Mouse (Mus musculus) MEL (cell line): ENCODE data around the gene Pygo2.

ENCODE experiments used
- CTCF ChIP-seq, 3 experiments: IDR thresholded peaks in 2 of 3; conservative IDR thresholded peaks in 1 of 3; 2 replicates each; pipeline ENCODE4 v1.5.1; 2011 to 2012; ENCODE audit warnings: low read length in 3 of 3, low read depth in 2 of 3, mild to moderate bottlenecking in 2 of 3, improper control_type of control experiment in 1 of 3, inconsistent platforms in 1 of 3, mixed read lengths in 1 of 3, moderate library complexity in 1 of 3; ENCODE audit not compliant: control insufficient read depth in 1 of 3, insufficient read depth in 1 of 3, poor library complexity in 1 of 3, severe bottlenecking in 1 of 3
- E2F4 ChIP-seq: IDR thresholded peaks from 2 replicates; pipeline ENCODE4 v1.6.1; 2011; ENCODE audit warnings: low read depth, low read length, improper control_type of control experiment, borderline replicate concordance
- EP300 ChIP-seq, 2 experiments: IDR thresholded peaks; 2 replicates each; pipeline ENCODE4 v1.6.1; 2011; ENCODE audit warnings: improper control_type of control experiment in 2 of 2, low read length in 2 of 2, low read depth in 1 of 2, mild to moderate bottlenecking in 1 of 2
- KAT2A ChIP-seq: conservative IDR thresholded peaks from 2 replicates; pipeline ENCODE4 v1.6.1; 2012; ENCODE audit warnings: low read depth, low read length, improper control_type of control experiment, inconsistent platforms
- MAFK ChIP-seq: IDR thresholded peaks from 2 replicates; pipeline ENCODE4 v1.6.1; 2011; ENCODE audit warnings: low read depth, mild to moderate bottlenecking, low read length, improper control_type of control experiment, borderline replicate concordance
- NELFE ChIP-seq: IDR thresholded peaks from 2 replicates; pipeline ENCODE4 v1.6.1; 2011; ENCODE audit warnings: low read depth, low read length, improper control_type of control experiment
- POLR2A ChIP-seq, 2 experiments: IDR thresholded peaks; 2 replicates each; pipeline ENCODE4 v1.6.1; 2011 to 2012; ENCODE audit warnings: low read length in 2 of 2, mild to moderate bottlenecking in 2 of 2, control low read depth in 1 of 2, improper control_type of control experiment in 1 of 2, low read depth in 1 of 2, moderate library complexity in 1 of 2; ENCODE audit not compliant: control insufficient read depth in 1 of 2, insufficient read depth in 1 of 2, poor library complexity in 1 of 2
- TAL1 ChIP-seq: IDR thresholded peaks from 2 replicates; pipeline ENCODE4 v1.6.1; 2012; ENCODE audit warnings: mild to moderate bottlenecking, inconsistent platforms, low read length, moderate library complexity, mixed read lengths

- TF ChIP-seq TAL1 (no peak), EP300 (IDR thresholded peaks at IDR 0.05; ENCODE audit: low read depth in 1 of 2, low read length in 2 of 2) (peak in 1 of 2 experiments; percentile 18; a peak in 1 of 4 replicates), MAFK (no peak), CTCF (IDR thresholded peaks at IDR 0.05 in 2 of 3, conservative IDR thresholded peaks at IDR 0.05 in 1 of 3; ENCODE audit: control insufficient read depth in 1 of 3, insufficient read depth in 1 of 3, low read depth in 2 of 3, low read length in 3 of 3, poor library complexity in 1 of 3, severe bottlenecking in 1 of 3) (peak in 2 of 3 experiments; percentile 7 to 20; a peak in 2 of 6 replicates), KAT2A (no peak; the same call in 1 of the 2 replicates), E2F4 (0 out of 2 replicates have a peak, but pooled peaks have one; percentile 63), POLR2A (IDR thresholded peaks at IDR 0.05; ENCODE audit: control insufficient read depth in 1 of 2, insufficient read depth in 1 of 2, low read depth in 1 of 2, low read length in 2 of 2, poor library complexity in 1 of 2) (peak in 1 of 2 experiments; percentile 40; a peak in 2 of 4 replicates), NELFE (peak; percentile 26)
Measured at GRCm38 (mm10) chr3:89394006-89394893, 35.8 kb upstream of the Pygo2 start, which contains the start of gene Zbtb7b.
